Mouse (Mus musculus) right cerebral cortex, postnatal 25 days (tissue): Measurements from ENCODE around the gene Cntln.

Experiments used
- DNase-seq: peaks from one replicate; pipeline ENCODE4 v3.0.0; 2022

Gene Cntln

GRCm38 (mm10) chr4:85059598-85059997 is 175.5 kb downstream of the Cntln start:
- no peak for DNase-seq

- no peak for DNase-seq
Observed at GRCm38 (mm10) chr4:85061676-85062075, 177.6 kb downstream of the Cntln start.

- no peak for DNase-seq
Observed at GRCm38 (mm10) chr4:85096033-85096432, 211.9 kb downstream of the Cntln start.

GRCm38 (mm10) chr4:85096682-85097081 is 212.6 kb downstream of the Cntln start:
- peak; percentile 28 for DNase-seq

GRCm38 (mm10) chr4:85102168-85102567 is 218.1 kb downstream of the Cntln start:
- DNase-seq: no peak

GRCm38 (mm10) chr4:85106416-85106815 is 222.3 kb downstream of the Cntln start:
- no peak for DNase-seq

GRCm38 (mm10) chr4:85106961-85107360 is 222.9 kb downstream of the Cntln start:
- no peak for DNase-seq

- DNase-seq: no peak
Observed at GRCm38 (mm10) chr4:85120271-85120670, 236.2 kb downstream of the Cntln start.

GRCm38 (mm10) chr4:85149726-85150125 is 265.6 kb downstream of the Cntln start:
- DNase-seq: no peak

- no peak for DNase-seq
Observed at GRCm38 (mm10) chr4:85151881-85152280, 267.8 kb downstream of the Cntln start.

GRCm38 (mm10) chr4:85154361-85154760 is 270.3 kb downstream of the Cntln start:
- no peak for DNase-seq

GRCm38 (mm10) chr4:85161156-85161555 is 277.0 kb downstream of the Cntln start:
- DNase-seq: no peak

- peak; percentile 60 for DNase-seq
Observed at GRCm38 (mm10) chr4:85162468-85163312, 278.6 kb downstream of the Cntln start.

GRCm38 (mm10) chr4:85163313-85163615 is 279.2 kb downstream of the Cntln start:
- DNase-seq: no peak

GRCm38 (mm10) chr4:85168001-85168400 is 283.9 kb downstream of the Cntln start:
- DNase-seq: no peak

- DNase-seq: peak; percentile 29
Observed at GRCm38 (mm10) chr4:85175466-85175865, 291.4 kb downstream of the Cntln start.

- no peak for DNase-seq
Observed at GRCm38 (mm10) chr4:85178394-85179051, 294.4 kb downstream of the Cntln start.
